Mouse (Mus musculus) forebrain, embryonic 16.5 days (tissue): ENCODE data around the gene Sephs2. TPM values are rescaled to one million over a fixed set of nuclear protein-coding genes. Genes with fewer than 3 reads are reported as not detected.

Source experiments
- ATAC-seq: fragments of 200-750 bp; cut with Nextera tagmentation; 2 replicates; pipeline ENCODE4 v1.8.0; 2017; ENCODE audit warnings: mild to moderate bottlenecking, moderate library complexity
- H3K27ac ChIP-seq: fragments of 300-500 bp; sonication (generic); 2 replicates; pipeline ENCODE4 v1.5.1; 2014; ENCODE audit warnings: low read length, control low read depth
- H3K27me3 ChIP-seq: fragments of 300-500 bp; sonication (generic); replicated peaks from 2 replicates; pipeline ENCODE4 v1.6.1; 2014; ENCODE audit warnings: low read length; ENCODE audit not compliant: control insufficient read depth, insufficient read depth
- H3K36me3 ChIP-seq: fragments of 300-500 bp; sonication (generic); 2 replicates; pipeline ENCODE4 v1.6.1; 2014; ENCODE audit not compliant: control insufficient read depth, insufficient read depth
- H3K4me1 ChIP-seq: fragments of 300-500 bp; sonication (generic); replicated peaks from 2 replicates; pipeline ENCODE4 v1.6.1; 2014; ENCODE audit warnings: low read length; ENCODE audit not compliant: control insufficient read depth, insufficient read depth
- H3K4me2 ChIP-seq: fragments of 300-500 bp; sonication (generic); 2 replicates; pipeline ENCODE4 v1.6.1; 2014; ENCODE audit warnings: mild to moderate bottlenecking, low read length, control low read depth
- H3K4me3 ChIP-seq: fragments of 300-500 bp; sonication (generic); replicated peaks from 2 replicates; pipeline ENCODE4 v1.5.1; 2014; ENCODE audit warnings: mild to moderate bottlenecking, low read length, control low read depth
- H3K9ac ChIP-seq: fragments of 300-500 bp; sonication (generic); replicated peaks from 2 replicates; pipeline ENCODE4 v1.6.1; 2014; ENCODE audit warnings: low read depth, low read length, control low read depth
- H3K9me3 ChIP-seq: fragments of 300-500 bp; sonication (generic); 2 replicates; pipeline ENCODE4 v1.6.1; 2016; ENCODE audit warnings: low read length; ENCODE audit not compliant: control insufficient read depth
- WGBS: fragments of 180-500 bp; shearing (Covaris S2); extraction: QIAGEN DNeasy Blood & Tissue Kit; methylation state at CpG from one replicate; pipeline ENCODE4 v1.1.7; 2014; 5-methylcytosine and 5-hydroxymethylcytosine counted together
- polyA plus RNA-seq: library from polyadenylated mRNA; unstranded; fragments of >200 nt; fragmentation: Nextera tagmentation; extraction: Ambion mirVana; gene quantifications from 2 replicates; pipeline ENCODE4 v1.2.1, GENCODE M21; 2015

Gene Sephs2
- polyA plus RNA-seq, 1 experiment from 2014 or later, result 48.3 TPM

- H3K27me3 ChIP-seq, result no peaks in the 10 kb centered on the region
- 62% methylated on average over 3 of the region's 3 CpGs for WGBS
- peak overlapping the region; percentile 99 for H3K4me2 ChIP-seq
- peak overlapping the region; percentile 85 for H3K4me3 ChIP-seq
- no peak for ATAC-seq
- H3K9me3 ChIP-seq, result no peaks in the 10 kb centered on the region
- peaks cover 12% of the 10 kb centered on the region for H3K36me3 ChIP-seq
- peak overlapping the region; percentile 96 for H3K9ac ChIP-seq
- no peak overlapping the region for H3K27ac ChIP-seq
- peaks cover 34% of the 10 kb centered on the region for H3K4me1 ChIP-seq
These were observed 42.5 kb downstream of the Sephs2 start for GRCm38 (mm10) chr7:127231376-127231775.

GRCm38 (mm10) chr7:127228615-127229303 lies 45.1 kb downstream of the Sephs2 start:
- no peaks in the 10 kb centered on the region for H3K36me3 ChIP-seq
- no peak overlapping the region for H3K9ac ChIP-seq
- ATAC-seq, result no peak
- H3K4me3 ChIP-seq, result no peak overlapping the region
- no peaks in the 10 kb centered on the region for H3K9me3 ChIP-seq
- no peak overlapping the region for H3K4me2 ChIP-seq
- no peaks in the 10 kb centered on the region for H3K27me3 ChIP-seq
- H3K4me1 ChIP-seq, result peaks cover 23% of the 10 kb centered on the region
- no peak overlapping the region for H3K27ac ChIP-seq
- WGBS, result 69% methylated on average over 4 of the region's 4 CpGs

- 89% methylated on average over 11 of the region's 11 CpGs for WGBS
- H3K27me3 ChIP-seq, result no peaks in the 10 kb centered on the region
- no peaks in the 10 kb centered on the region for H3K9me3 ChIP-seq
- no peak for ATAC-seq
- no peak overlapping the region for H3K4me2 ChIP-seq
- no peaks in the 10 kb centered on the region for H3K36me3 ChIP-seq
- H3K4me3 ChIP-seq, result no peak overlapping the region
- H3K27ac ChIP-seq, result no peak overlapping the region
- no peak overlapping the region for H3K9ac ChIP-seq
- H3K4me1 ChIP-seq, result peaks cover 8% of the 10 kb centered on the region
These were observed 48.5 kb downstream of the Sephs2 start for GRCm38 (mm10) chr7:127225147-127225995.

GRCm38 (mm10) chr7:127224616-127225015 lies 49.2 kb downstream of the Sephs2 start:
- Histone ChIP-seq H3K4me3 (no peak overlapping the region), H3K4me2 (no peak overlapping the region), H3K4me1 (peaks cover under 1% of the 10 kb centered on the region; the same call in 1 of the 2 replicates), H3K9ac (no peak overlapping the region), H3K9me3 (no peaks in the 10 kb centered on the region), H3K36me3 (no peaks in the 10 kb centered on the region), H3K27me3 (no peaks in the 10 kb centered on the region), H3K27ac (no peak overlapping the region)
- ATAC-seq, result no peak
- WGBS, result 92% methylated on average over 6 of the region's 6 CpGs

- no peaks in the 10 kb centered on the region for H3K36me3 ChIP-seq
- H3K4me1 ChIP-seq, result no peaks in the 10 kb centered on the region
- 93% methylated on average over 6 of the region's 6 CpGs for WGBS
- no peak overlapping the region for H3K4me3 ChIP-seq
- H3K4me2 ChIP-seq, result no peak overlapping the region
- H3K9ac ChIP-seq, result no peak overlapping the region
- no peak overlapping the region for H3K27ac ChIP-seq
- no peaks in the 10 kb centered on the region for H3K9me3 ChIP-seq
- no peaks in the 10 kb centered on the region for H3K27me3 ChIP-seq
- ATAC-seq, result no peak
These were observed 50.1 kb downstream of the Sephs2 start for GRCm38 (mm10) chr7:127223515-127224478.

GRCm38 (mm10) chr7:127223106-127223505 lies 50.7 kb downstream of the Sephs2 start:
- H3K4me2 ChIP-seq, result no peak overlapping the region
- no peaks in the 10 kb centered on the region for H3K36me3 ChIP-seq
- no peak for ATAC-seq
- H3K9me3 ChIP-seq, result no peaks in the 10 kb centered on the region
- no peaks in the 10 kb centered on the region for H3K27me3 ChIP-seq
- no peak overlapping the region for H3K27ac ChIP-seq
- H3K9ac ChIP-seq, result no peak overlapping the region
- H3K4me3 ChIP-seq, result no peak overlapping the region
- no peaks in the 10 kb centered on the region for H3K4me1 ChIP-seq
- 99% methylated on average over 3 of the region's 3 CpGs for WGBS

Other genes starting within 250 kb of the Sephs2 start
- 57.9 and 58.8 TPM in 2 replicates for gene Maz, start 247.0 kb downstream of the Sephs2 start, polyA plus RNA-seq
- gene Kif22, start 231.6 kb downstream of the Sephs2 start, polyA plus RNA-seq, result 52.9 and 61.2 TPM in 2 replicates
- gene Zg16, start 186.7 kb downstream of the Sephs2 start, polyA plus RNA-seq, result not detected in 2 replicates
- 1.5 and 1.9 TPM in 2 replicates for gene AI467606, start 182.7 kb downstream of the Sephs2 start, polyA plus RNA-seq
- 0.28 and 1.0 TPM in 2 replicates for gene Qprt, start 151.8 kb downstream of the Sephs2 start, polyA plus RNA-seq
- gene Spn, start 136.2 kb downstream of the Sephs2 start, polyA plus RNA-seq, result 0.09 TPM in 1 of 2 replicates, not detected in the other
- 88.2 and 91.0 TPM in 2 replicates for gene Cd2bp2, start 78.0 kb downstream of the Sephs2 start, polyA plus RNA-seq
- 24.9 and 31.0 TPM in 2 replicates for gene Tbc1d10b, start 65.6 kb downstream of the Sephs2 start, polyA plus RNA-seq
- gene Mylpf, start 65.2 kb downstream of the Sephs2 start, polyA plus RNA-seq, result 4.1 and 8.3 TPM in 2 replicates
- gene Zfp553, start 41.0 kb downstream of the Sephs2 start, polyA plus RNA-seq, result 66.1 and 69.3 TPM in 2 replicates
- gene Sept1, start 40.9 kb downstream of the Sephs2 start, polyA plus RNA-seq, result 18.8 and 26.5 TPM in 2 replicates
- 59.1 and 66.6 TPM in 2 replicates for gene Zfp771, start 29.8 kb downstream of the Sephs2 start, polyA plus RNA-seq
- gene Dctpp1, start 13.3 kb downstream of the Sephs2 start, polyA plus RNA-seq, result 143 and 147 TPM in 2 replicates
- gene Itgal, start 22.2 kb upstream of the Sephs2 start, polyA plus RNA-seq, result 0.16 and 0.20 TPM in 2 replicates
- gene Zfp768, start 71.5 kb upstream of the Sephs2 start, polyA plus RNA-seq, result 10.5 and 10.6 TPM in 2 replicates
- gene Zfp747, start 102.0 kb upstream of the Sephs2 start, polyA plus RNA-seq, result 8.2 and 9.6 TPM in 2 replicates
- gene 9130019O22Rik, start 113.1 kb upstream of the Sephs2 start, polyA plus RNA-seq, result 4.2 and 5.1 TPM in 2 replicates
- 5.3 and 6.3 TPM in 2 replicates for gene E430018J23Rik, start 119.6 kb upstream of the Sephs2 start, polyA plus RNA-seq
- gene Zfp764, start 132.8 kb upstream of the Sephs2 start, polyA plus RNA-seq, result 5.2 and 5.9 TPM in 2 replicates
- gene Zfp688, start 148.0 kb upstream of the Sephs2 start, polyA plus RNA-seq, result 28.4 and 28.6 TPM in 2 replicates
- 14.6 and 17.7 TPM in 2 replicates for gene Zfp689, start 175.1 kb upstream of the Sephs2 start, polyA plus RNA-seq
- 42.8 and 45.3 TPM in 2 replicates for gene Prr14, start 185.6 kb upstream of the Sephs2 start, polyA plus RNA-seq
- gene Fbrs, start 205.1 kb upstream of the Sephs2 start, polyA plus RNA-seq, result 10.2 and 11.8 TPM in 2 replicates
- 46.3 and 51.5 TPM in 2 replicates for gene Srcap, start 237.9 kb upstream of the Sephs2 start, polyA plus RNA-seq
- gene Gm42715, start 245.5 kb upstream of the Sephs2 start, polyA plus RNA-seq, result 16.3 and 18.8 TPM in 2 replicates